Mouse (Mus musculus): ENCODE data around the gene Mt3. TPM values are rescaled to one million over a fixed set of nuclear protein-coding genes. Genes with fewer than 3 reads are reported as not detected.

Mt3 gene
- total RNA-seq (2014; fragmentation: Nextera tagmentation), result not detected in 2 replicates
- not detected in 2 replicates for total RNA-seq (2017)
- polyA plus RNA-seq (2012), result not detected in 2 replicates

GRCm38 (mm10) chr8:94152513-94153300 lies at the start of gene Mt3:
Mt3 (plus strand) TSS chr8:94152607.
- Histone ChIP-seq H3K4me1 (ENCODE audit: insufficient read depth, low read depth, low read length) (peaks cover 15% of the 10 kb centered on the region), H3K9me3 (replicated peaks) (no peaks in the 10 kb centered on the region), H3K27me3 (ENCODE audit: insufficient read depth, low read length) (peaks cover 22% of the 10 kb centered on the region), H3K4me3 (ENCODE audit: low read depth, low read length) (no peak within 1 kb of the TSS; the same call in 1 of the 2 replicates), H3K36me3 (replicated peaks) (no peaks in the 10 kb centered on the region)
- DNase-seq (ENCODE audit: low spot score) (no peak), ATAC-seq (ENCODE audit: extremely low read depth, insufficient number of reproducible peaks, low FRiP score, poor library complexity, severe bottlenecking) (no peak)
- TF ChIP-seq POLR2AphosphoS5 (IDR thresholded peaks at IDR 0.05; ENCODE audit: insufficient replicate concordance, low read depth, low read length) (no peak), TAL1 (conservative IDR thresholded peaks at IDR 0.05; ENCODE audit: low read depth, low read length) (no peak), GATA1 (IDR thresholded peaks at IDR 0.05; ENCODE audit: borderline replicate concordance, low read length) (no peak), CTCF (IDR thresholded peaks at IDR 0.05; ENCODE audit: low read depth, low read length) (no peak), GATA2 (IDR thresholded peaks at IDR 0.05; ENCODE audit: borderline replicate concordance, low read depth, low read length) (no peak)

GRCm38 (mm10) chr8:94104146-94104545 lies 48.3 kb upstream of the Mt3 start:
- no peaks in the 10 kb centered on the region for H3K36me3 ChIP-seq (replicated peaks)
- DNase-seq (ENCODE audit: low spot score) (no peak), ATAC-seq (ENCODE audit: extremely low read depth, insufficient number of reproducible peaks, low FRiP score, poor library complexity, severe bottlenecking) (no peak)
- no peaks in the 10 kb centered on the region for H3K9me3 ChIP-seq (replicated peaks)
- no peak for TF ChIP-seq TAL1 (conservative IDR thresholded peaks at IDR 0.05; ENCODE audit: low read depth, low read length)
- TF ChIP-seq GATA2 (IDR thresholded peaks at IDR 0.05; ENCODE audit: borderline replicate concordance, low read depth, low read length), result no peak
- TF ChIP-seq GATA1 (IDR thresholded peaks at IDR 0.05; ENCODE audit: borderline replicate concordance, low read length), result no peak
- TF ChIP-seq POLR2AphosphoS5 (IDR thresholded peaks at IDR 0.05; ENCODE audit: insufficient replicate concordance, low read depth, low read length), result no peak
- TF ChIP-seq CTCF (IDR thresholded peaks at IDR 0.05; ENCODE audit: low read depth, low read length), result no peak
- peaks cover 24% of the 10 kb centered on the region for H3K27me3 ChIP-seq (ENCODE audit: insufficient read depth, low read length)
- H3K4me1 ChIP-seq (ENCODE audit: insufficient read depth, low read depth, low read length), result peaks cover 10% of the 10 kb centered on the region
- no peak overlapping the region for H3K4me3 ChIP-seq (ENCODE audit: low read depth, low read length)

GRCm38 (mm10) chr8:94107871-94108270 lies 44.5 kb upstream of the Mt3 start:
- DNase-seq (ENCODE audit: low spot score) (no peak), ATAC-seq (ENCODE audit: extremely low read depth, insufficient number of reproducible peaks, low FRiP score, poor library complexity, severe bottlenecking) (no peak)
- no peaks in the 10 kb centered on the region for H3K9me3 ChIP-seq (replicated peaks)
- H3K4me1 ChIP-seq (ENCODE audit: insufficient read depth, low read depth, low read length), result peaks cover 17% of the 10 kb centered on the region
- H3K4me3 ChIP-seq (ENCODE audit: low read depth, low read length), result no peak overlapping the region
- H3K27me3 ChIP-seq (ENCODE audit: insufficient read depth, low read length), result peaks cover 7% of the 10 kb centered on the region
- H3K36me3 ChIP-seq (replicated peaks), result no peaks in the 10 kb centered on the region
- TF ChIP-seq POLR2AphosphoS5 (IDR thresholded peaks at IDR 0.05; ENCODE audit: insufficient replicate concordance, low read depth, low read length) (no peak), GATA1 (IDR thresholded peaks at IDR 0.05; ENCODE audit: borderline replicate concordance, low read length) (no peak), GATA2 (IDR thresholded peaks at IDR 0.05; ENCODE audit: borderline replicate concordance, low read depth, low read length) (no peak), TAL1 (conservative IDR thresholded peaks at IDR 0.05; ENCODE audit: low read depth, low read length) (no peak), CTCF (IDR thresholded peaks at IDR 0.05; ENCODE audit: low read depth, low read length) (no peak)

GRCm38 (mm10) chr8:94109396-94109795 lies 43.0 kb upstream of the Mt3 start:
- DNase-seq (ENCODE audit: low spot score), result peak; percentile 6
- Histone ChIP-seq H3K4me1 (ENCODE audit: insufficient read depth, low read depth, low read length) (peaks cover 21% of the 10 kb centered on the region), H3K9me3 (replicated peaks) (no peaks in the 10 kb centered on the region), H3K27me3 (ENCODE audit: insufficient read depth, low read length) (no peaks in the 10 kb centered on the region), H3K36me3 (replicated peaks) (no peaks in the 10 kb centered on the region), H3K4me3 (ENCODE audit: low read depth, low read length) (no peak overlapping the region)
- TF ChIP-seq POLR2AphosphoS5 (IDR thresholded peaks at IDR 0.05; ENCODE audit: insufficient replicate concordance, low read depth, low read length) (no peak), TAL1 (conservative IDR thresholded peaks at IDR 0.05; ENCODE audit: low read depth, low read length) (no peak), GATA2 (IDR thresholded peaks at IDR 0.05; ENCODE audit: borderline replicate concordance, low read depth, low read length) (no peak), GATA1 (IDR thresholded peaks at IDR 0.05; ENCODE audit: borderline replicate concordance, low read length) (no peak), CTCF (IDR thresholded peaks at IDR 0.05; ENCODE audit: low read depth, low read length) (no peak)
- peak; percentile 63 for ATAC-seq (ENCODE audit: extremely low read depth, insufficient number of reproducible peaks, low FRiP score, poor library complexity, severe bottlenecking)

GRCm38 (mm10) chr8:94109835-94110234 lies 42.6 kb upstream of the Mt3 start:
- no peak for DNase-seq (ENCODE audit: low spot score)
- ATAC-seq (ENCODE audit: extremely low read depth, insufficient number of reproducible peaks, low FRiP score, poor library complexity, severe bottlenecking), result no peak
- no peak overlapping the region for H3K4me3 ChIP-seq (ENCODE audit: low read depth, low read length)
- no peaks in the 10 kb centered on the region for H3K9me3 ChIP-seq (replicated peaks)
- H3K27me3 ChIP-seq (ENCODE audit: insufficient read depth, low read length), result no peaks in the 10 kb centered on the region
- TF ChIP-seq GATA2 (IDR thresholded peaks at IDR 0.05; ENCODE audit: borderline replicate concordance, low read depth, low read length) (no peak), TAL1 (conservative IDR thresholded peaks at IDR 0.05; ENCODE audit: low read depth, low read length) (no peak), GATA1 (IDR thresholded peaks at IDR 0.05; ENCODE audit: borderline replicate concordance, low read length) (no peak), CTCF (IDR thresholded peaks at IDR 0.05; ENCODE audit: low read depth, low read length) (no peak), POLR2AphosphoS5 (IDR thresholded peaks at IDR 0.05; ENCODE audit: insufficient replicate concordance, low read depth, low read length) (no peak)
- peaks cover 21% of the 10 kb centered on the region for H3K4me1 ChIP-seq (ENCODE audit: insufficient read depth, low read depth, low read length)
- H3K36me3 ChIP-seq (replicated peaks), result no peaks in the 10 kb centered on the region

- Histone ChIP-seq H3K9me3 (replicated peaks) (no peaks in the 10 kb centered on the region), H3K4me3 (ENCODE audit: low read depth, low read length) (no peak overlapping the region), H3K27me3 (ENCODE audit: insufficient read depth, low read length) (no peaks in the 10 kb centered on the region), H3K4me1 (ENCODE audit: insufficient read depth, low read depth, low read length) (peaks cover 21% of the 10 kb centered on the region), H3K36me3 (replicated peaks) (no peaks in the 10 kb centered on the region)
- TF ChIP-seq GATA1 (IDR thresholded peaks at IDR 0.05; ENCODE audit: borderline replicate concordance, low read length) (no peak), GATA2 (IDR thresholded peaks at IDR 0.05; ENCODE audit: borderline replicate concordance, low read depth, low read length) (no peak), TAL1 (conservative IDR thresholded peaks at IDR 0.05; ENCODE audit: low read depth, low read length) (no peak), POLR2AphosphoS5 (IDR thresholded peaks at IDR 0.05; ENCODE audit: insufficient replicate concordance, low read depth, low read length) (no peak), CTCF (IDR thresholded peaks at IDR 0.05; ENCODE audit: low read depth, low read length) (no peak)
- ATAC-seq (ENCODE audit: extremely low read depth, insufficient number of reproducible peaks, low FRiP score, poor library complexity, severe bottlenecking) (no peak), DNase-seq (ENCODE audit: low spot score) (no peak)
Measured at GRCm38 (mm10) chr8:94110526-94111177, 41.8 kb upstream of the Mt3 start.

All from G1E (cell line).